Mouse (Mus musculus) left cerebral cortex, postnatal 36 days (tissue): ENCODE measurements at regions not wholly inside any gene's neighbourhood (a gene's known extent, or its start where the extent isn't known, plus 50 kb on each side); places are given as distances from the start of the nearest gene placed in this dataset.
"Not testable (repeated sequence)": the region's sequence is repeated elsewhere in the genome, so short reads cannot be mapped to it uniquely, and the experiment has no call there.

Source experiments
- DNase-seq, 2 experiments: peaks; one replicate each; pipeline ENCODE4 v3.0.0; 2021 to 2022; ENCODE audit warnings: low spot score in 2 of 2, mixed read lengths in 1 of 2
- intact Hi-C: fragments of 180-260 bp; cut with DNase I; formaldehyde crosslinking; loops from one replicate; pipeline ENCODE4 v1.15.1; 2025

- intact Hi-C loops, result no loop called here
- no peak for DNase-seq
Measured at GRCm38 (mm10) chr6:50815579-50815978, 161.3 kb upstream of the Npvf start.

- intact Hi-C loops, result no loop called here
- no peak for DNase-seq
Measured at GRCm38 (mm10) chr6:50817430-50817829, 163.2 kb upstream of the Npvf start.

GRCm38 (mm10) chr6:50818433-50818832 lies 164.2 kb upstream of the Npvf start:
- intact Hi-C loops, result no loop called here
- no peak for DNase-seq

- intact Hi-C loops, result no loop called here
- DNase-seq, result no peak
Measured at GRCm38 (mm10) chr6:50818891-50819541, 164.8 kb upstream of the Npvf start.

- intact Hi-C loops, result no loop called here
- DNase-seq, result no peak
Measured at GRCm38 (mm10) chr6:50821401-50822235, 167.4 kb upstream of the Npvf start.

GRCm38 (mm10) chr6:50822236-50823151 lies 168.3 kb upstream of the Npvf start:
- DNase-seq, result no peak
- intact Hi-C loops, result no loop called here

GRCm38 (mm10) chr6:50823220-50823910 lies 169.1 kb upstream of the Npvf start:
- DNase-seq, result no peak
- intact Hi-C loops, result no loop called here

GRCm38 (mm10) chr6:50824466-50824865 lies 170.2 kb upstream of the Npvf start:
- intact Hi-C loops, result no loop called here
- no peak for DNase-seq

- intact Hi-C loops, result no loop called here
- DNase-seq, result no peak
Measured at GRCm38 (mm10) chr6:50831725-50832124, 177.5 kb upstream of the Npvf start.

- no peak for DNase-seq
- intact Hi-C loops, result no loop called here
Measured at GRCm38 (mm10) chr6:50835997-50836625, 181.9 kb upstream of the Npvf start.

GRCm38 (mm10) chr6:50840826-50841225 lies 186.6 kb upstream of the Npvf start:
- intact Hi-C loops, result no loop called here
- DNase-seq, result no peak

- intact Hi-C loops, DNase-seq: not testable (repeated sequence)
Measured at GRCm38 (mm10) chr6:50845246-50845645, 191.0 kb upstream of the Npvf start.

GRCm38 (mm10) chr6:50846740-50847516 lies 192.7 kb upstream of the Npvf start:
- no peak for DNase-seq

GRCm38 (mm10) chr6:50847548-50847947 lies 193.3 kb upstream of the Npvf start:
- DNase-seq, result no peak
- intact Hi-C loops, result no loop called here

More at GRCm38 (mm10) chr6:50846740-50847516, 192.7 kb upstream of the Npvf start:
- intact Hi-C loops, result no loop called here

GRCm38 (mm10) chr6:50859162-50859561 lies 204.9 kb upstream of the Npvf start:
- intact Hi-C loops, result no loop called here
- no peak for DNase-seq

GRCm38 (mm10) chr6:50877991-50878390 lies 223.8 kb upstream of the Npvf start:
- no peak for DNase-seq
- intact Hi-C loops, result no loop called here

GRCm38 (mm10) chr6:50882298-50882697 lies 228.1 kb upstream of the Npvf start:
- no peak for DNase-seq
- intact Hi-C loops, result no loop called here

GRCm38 (mm10) chr6:50882759-50883158 lies 228.5 kb upstream of the Npvf start:
- intact Hi-C loops, result no loop called here
- no peak for DNase-seq
